Mouse (Mus musculus) neural tube, embryonic 14.5 days (tissue): ENCODE measurements around the gene Plek. TPM values are rescaled to one million over a fixed set of nuclear protein-coding genes. Genes with fewer than 3 reads are reported as not detected.
"Not testable (repeated sequence)": the region's sequence is repeated elsewhere in the genome, so short reads cannot be mapped to it uniquely, and the experiment has no call there.

Experiments
- ATAC-seq: fragments of 200-750 bp; cut with Nextera tagmentation; 2 replicates; pipeline ENCODE4 v1.8.0; 2017; ENCODE audit warnings: low read depth, mild to moderate bottlenecking, moderate TSS enrichment, moderate library complexity
- H3K27ac ChIP-seq: fragments of 300-500 bp; sonication (generic); 2 replicates; pipeline ENCODE4 v1.5.1; 2014; ENCODE audit warnings: low read depth, mild to moderate bottlenecking, control low read depth, low read length, moderate library complexity, mixed read lengths
- H3K27me3 ChIP-seq: fragments of 300-500 bp; sonication (generic); 2 replicates; pipeline ENCODE4 v1.6.1; 2014; ENCODE audit warnings: low read length; ENCODE audit not compliant: control insufficient read depth, insufficient read depth
- H3K36me3 ChIP-seq: fragments of 300-500 bp; sonication (generic); 2 replicates; pipeline ENCODE4 v1.6.1; 2014; ENCODE audit warnings: low read length, mixed read lengths; ENCODE audit not compliant: control insufficient read depth, insufficient read depth
- H3K4me1 ChIP-seq: fragments of 300-500 bp; sonication (generic); 2 replicates; pipeline ENCODE4 v1.6.1; 2014; ENCODE audit warnings: low read length; ENCODE audit not compliant: control insufficient read depth, insufficient read depth
- H3K4me2 ChIP-seq: fragments of 300-500 bp; sonication (generic); 2 replicates; pipeline ENCODE4 v1.6.1; 2014; ENCODE audit warnings: mild to moderate bottlenecking, low read depth, low read length, control low read depth
- H3K4me3 ChIP-seq: fragments of 300-500 bp; sonication (generic); 2 replicates; pipeline ENCODE4 v1.5.1; 2014; ENCODE audit warnings: low read depth, low read length, control low read depth, mixed read lengths
- H3K9ac ChIP-seq: fragments of 300-500 bp; sonication (generic); replicated peaks from 2 replicates; pipeline ENCODE4 v1.6.1; 2014; ENCODE audit warnings: low read depth, mild to moderate bottlenecking, control low read depth, low read length, mixed read lengths
- H3K9me3 ChIP-seq: fragments of 300-500 bp; sonication (generic); 2 replicates; pipeline ENCODE4 v1.6.1; 2016; ENCODE audit warnings: low read length; ENCODE audit not compliant: control insufficient read depth
- WGBS: fragments of 180-500 bp; shearing (Covaris S2); extraction: QIAGEN DNeasy Blood & Tissue Kit; methylation state at CpG from one replicate; pipeline ENCODE4 v1.1.7; 2014; 5-methylcytosine and 5-hydroxymethylcytosine counted together
- polyA plus RNA-seq: library from polyadenylated mRNA; unstranded; fragments of >200 nt; fragmentation: Nextera tagmentation; extraction: Ambion mirVana; gene quantifications from 2 replicates; pipeline ENCODE4 v1.2.1, GENCODE M21; 2014

Plek gene
- 4.1 and 5.2 TPM in 2 replicates for polyA plus RNA-seq

- peaks cover 17% of the 10 kb centered on the region; the same call in 1 of the 2 replicates for H3K4me1 ChIP-seq
- peak within 1 kb of the TSS; percentile 91 for H3K27ac ChIP-seq
- H3K36me3 ChIP-seq: no peaks in the 10 kb centered on the region; the same call in 1 of the 2 replicates
- no peaks in the 10 kb centered on the region for H3K9me3 ChIP-seq
- H3K9ac ChIP-seq: peak within 1 kb of the TSS; percentile 90
- H3K4me2 ChIP-seq: peak within 1 kb of the TSS; percentile 76
- under 1% methylated on average over 38 of the region's 38 CpGs for WGBS
- peak; percentile 98 for ATAC-seq
- peak within 1 kb of the TSS; percentile 70 for H3K4me3 ChIP-seq
- H3K27me3 ChIP-seq: no peaks in the 10 kb centered on the region
Measured at GRCm38 (mm10) chr11:17051545-17052475, at the start of gene Plek, which contains the start of gene Cnrip1. Gene Plek (minus strand): TSS chr11:17052381. Gene Cnrip1 (plus strand): TSS chr11:17051586.

GRCm38 (mm10) chr11:17086106-17086505 lies 33.9 kb upstream of the Plek start:
- H3K9me3 ChIP-seq: no peaks in the 10 kb centered on the region
- no peak overlapping the region for H3K27ac ChIP-seq
- no peaks in the 10 kb centered on the region for H3K4me1 ChIP-seq
- no peak overlapping the region for H3K4me3 ChIP-seq
- H3K27me3 ChIP-seq: no peaks in the 10 kb centered on the region
- WGBS: 15% methylated on average over 5 of the region's 5 CpGs
- no peak; the same call in 1 of the 2 replicates for ATAC-seq
- H3K4me2 ChIP-seq: no peak overlapping the region
- H3K36me3 ChIP-seq: no peaks in the 10 kb centered on the region
- no peak overlapping the region for H3K9ac ChIP-seq

- H3K4me3 ChIP-seq: no peak overlapping the region
- H3K36me3 ChIP-seq: no peaks in the 10 kb centered on the region
- H3K4me2 ChIP-seq: no peak overlapping the region
- H3K4me1 ChIP-seq: no peaks in the 10 kb centered on the region
- H3K27me3 ChIP-seq: no peaks in the 10 kb centered on the region
- no peak overlapping the region for H3K27ac ChIP-seq
- no peak for ATAC-seq
- no peak overlapping the region for H3K9ac ChIP-seq
- no peaks in the 10 kb centered on the region for H3K9me3 ChIP-seq
- 88% methylated on average over 1 of the region's 1 CpGs for WGBS
Measured at GRCm38 (mm10) chr11:17083866-17084265, 31.7 kb upstream of the Plek start.

GRCm38 (mm10) chr11:17083455-17083854 lies 31.3 kb upstream of the Plek start:
- Histone ChIP-seq H3K4me1 (no peaks in the 10 kb centered on the region), H3K9me3 (no peaks in the 10 kb centered on the region), H3K4me3 (no peak overlapping the region), H3K36me3 (no peaks in the 10 kb centered on the region), H3K9ac (no peak overlapping the region), H3K27ac (no peak overlapping the region), H3K4me2 (no peak overlapping the region), H3K27me3 (no peaks in the 10 kb centered on the region)
- peak; percentile 17; the same call in 1 of the 2 replicates for ATAC-seq
- WGBS: 97% methylated on average over 3 of the region's 3 CpGs

GRCm38 (mm10) chr11:17082953-17083352 lies 30.8 kb upstream of the Plek start:
- Histone ChIP-seq H3K27me3 (no peaks in the 10 kb centered on the region), H3K4me1 (no peaks in the 10 kb centered on the region), H3K4me3 (no peak overlapping the region), H3K9me3 (no peaks in the 10 kb centered on the region), H3K36me3 (no peaks in the 10 kb centered on the region), H3K4me2 (no peak overlapping the region), H3K27ac (no peak overlapping the region), H3K9ac (no peak overlapping the region)
- WGBS: 24% methylated on average over 2 of the region's 2 CpGs
- peak; percentile 54 for ATAC-seq

- WGBS: 59% methylated on average over 3 of the region's 3 CpGs
- Histone ChIP-seq H3K9ac (no peak overlapping the region), H3K9me3 (no peaks in the 10 kb centered on the region), H3K27me3 (no peaks in the 10 kb centered on the region), H3K27ac (no peak overlapping the region), H3K36me3 (no peaks in the 10 kb centered on the region), H3K4me3 (no peak overlapping the region), H3K4me1 (no peaks in the 10 kb centered on the region), H3K4me2 (no peak overlapping the region)
- no peak for ATAC-seq
Measured at GRCm38 (mm10) chr11:17082086-17082485, 29.9 kb upstream of the Plek start.

- no peak overlapping the region for H3K4me3 ChIP-seq
- no peaks in the 10 kb centered on the region for H3K36me3 ChIP-seq
- no peaks in the 10 kb centered on the region for H3K27me3 ChIP-seq
- no peak overlapping the region for H3K4me2 ChIP-seq
- H3K9ac ChIP-seq: no peak overlapping the region
- H3K4me1 ChIP-seq: no peaks in the 10 kb centered on the region
- H3K27ac ChIP-seq: no peak overlapping the region
- H3K9me3 ChIP-seq: no peaks in the 10 kb centered on the region
- no peak for ATAC-seq
- 93% methylated on average over 2 of the region's 2 CpGs for WGBS
Measured at GRCm38 (mm10) chr11:17075656-17076055, 23.5 kb upstream of the Plek start.

GRCm38 (mm10) chr11:17069360-17069759 lies 17.2 kb upstream of the Plek start:
- not testable (repeated sequence) for H3K9me3 ChIP-seq, H3K27me3 ChIP-seq, H3K36me3 ChIP-seq, ATAC-seq, H3K9ac ChIP-seq, H3K4me3 ChIP-seq, H3K4me1 ChIP-seq, H3K4me2 ChIP-seq, H3K27ac ChIP-seq
- WGBS: 98% methylated on average over 2 of the region's 2 CpGs

GRCm38 (mm10) chr11:17052476-17053049 lies 382 bp upstream of the Plek start:
- peak; percentile 26; the same call in 1 of the 2 replicates for ATAC-seq
- no peaks in the 10 kb centered on the region for H3K27me3 ChIP-seq
- H3K4me2 ChIP-seq: peak overlapping the region; percentile 76
- WGBS: 12% methylated on average over 6 of the region's 6 CpGs
- peak overlapping the region; percentile 91 for H3K27ac ChIP-seq
- no peaks in the 10 kb centered on the region; the same call in 1 of the 2 replicates for H3K36me3 ChIP-seq
- H3K4me3 ChIP-seq: peak overlapping the region; percentile 70
- H3K9ac ChIP-seq: peak overlapping the region; percentile 90
- H3K4me1 ChIP-seq: peaks cover 17% of the 10 kb centered on the region; the same call in 1 of the 2 replicates
- no peaks in the 10 kb centered on the region for H3K9me3 ChIP-seq
